Mouse (Mus musculus): ENCODE results near the gene Fzd2. TPM values are rescaled to one million over a fixed set of nuclear protein-coding genes. Genes with fewer than 3 reads are reported as not detected.

Fzd2 gene
- polyA plus RNA-seq, 1 experiment: 2.7 TPM

- DNase-seq: no peak
- H3K27me3 ChIP-seq (ENCODE audit: control insufficient read depth, insufficient read depth, low read length): no peaks in the 10 kb centered on the region
- H3K4me1 ChIP-seq (ENCODE audit: control insufficient read depth, insufficient read depth, low read length): peaks cover 4% of the 10 kb centered on the region; the same call in 1 of the 2 replicates
- 27% methylated on average over 9 of the region's 9 CpGs for WGBS
- H3K27ac ChIP-seq (ENCODE audit: insufficient read depth, low read length): no peak overlapping the region
- H3K4me3 ChIP-seq (replicated peaks; ENCODE audit: insufficient read depth, low read depth, low read length): no peak overlapping the region
- TF ChIP-seq CTCF (IDR thresholded peaks at IDR 0.05; ENCODE audit: borderline replicate concordance, insufficient read depth, low read depth, low read length) (no peak), POLR2A (IDR thresholded peaks at IDR 0.05; ENCODE audit: borderline replicate concordance, insufficient read depth, low read length) (no peak)
These were observed 24.3 kb downstream of the Fzd2 start for GRCm38 (mm10) chr11:102628529-102628928.

GRCm38 (mm10) chr11:102629375-102629774 lies 25.2 kb downstream of the Fzd2 start:
- Histone ChIP-seq H3K4me3 (replicated peaks; ENCODE audit: insufficient read depth, low read depth, low read length) (no peak overlapping the region), H3K4me1 (ENCODE audit: control insufficient read depth, insufficient read depth, low read length) (peaks cover 4% of the 10 kb centered on the region; the same call in 1 of the 2 replicates), H3K27me3 (ENCODE audit: control insufficient read depth, insufficient read depth, low read length) (no peaks in the 10 kb centered on the region), H3K27ac (ENCODE audit: insufficient read depth, low read length) (no peak overlapping the region)
- 83% methylated on average over 8 of the region's 8 CpGs for WGBS
- no peak for DNase-seq
- TF ChIP-seq CTCF (IDR thresholded peaks at IDR 0.05; ENCODE audit: borderline replicate concordance, insufficient read depth, low read depth, low read length) (no peak), POLR2A (IDR thresholded peaks at IDR 0.05; ENCODE audit: borderline replicate concordance, insufficient read depth, low read length) (no peak)

- 46% methylated on average over 7 of the region's 7 CpGs for WGBS
- no peaks in the 10 kb centered on the region for H3K4me1 ChIP-seq (ENCODE audit: control insufficient read depth, insufficient read depth, low read length)
- TF ChIP-seq POLR2A (IDR thresholded peaks at IDR 0.05; ENCODE audit: borderline replicate concordance, insufficient read depth, low read length) (no peak), CTCF (IDR thresholded peaks at IDR 0.05; ENCODE audit: borderline replicate concordance, insufficient read depth, low read depth, low read length) (no peak)
- no peaks in the 10 kb centered on the region for H3K27me3 ChIP-seq (ENCODE audit: control insufficient read depth, insufficient read depth, low read length)
- no peak overlapping the region for H3K4me3 ChIP-seq (replicated peaks; ENCODE audit: insufficient read depth, low read depth, low read length)
- H3K27ac ChIP-seq (ENCODE audit: insufficient read depth, low read length): no peak overlapping the region
- no peak for DNase-seq
These were observed 26.5 kb downstream of the Fzd2 start for GRCm38 (mm10) chr11:102630731-102631130.

GRCm38 (mm10) chr11:102631203-102631602 lies 27.0 kb downstream of the Fzd2 start:
- DNase-seq: no peak
- no peaks in the 10 kb centered on the region for H3K4me1 ChIP-seq (ENCODE audit: control insufficient read depth, insufficient read depth, low read length)
- no peak overlapping the region for H3K27ac ChIP-seq (ENCODE audit: insufficient read depth, low read length)
- H3K4me3 ChIP-seq (replicated peaks; ENCODE audit: insufficient read depth, low read depth, low read length): no peak overlapping the region
- no peaks in the 10 kb centered on the region for H3K27me3 ChIP-seq (ENCODE audit: control insufficient read depth, insufficient read depth, low read length)
- no peak for TF ChIP-seq CTCF (IDR thresholded peaks at IDR 0.05; ENCODE audit: borderline replicate concordance, insufficient read depth, low read depth, low read length)
- TF ChIP-seq POLR2A (IDR thresholded peaks at IDR 0.05; ENCODE audit: borderline replicate concordance, insufficient read depth, low read length): no peak
- WGBS: 32% methylated on average over 5 of the region's 5 CpGs

GRCm38 (mm10) chr11:102632725-102633124 lies 28.5 kb downstream of the Fzd2 start:
- Histone ChIP-seq H3K27me3 (ENCODE audit: control insufficient read depth, insufficient read depth, low read length) (no peaks in the 10 kb centered on the region), H3K4me1 (ENCODE audit: control insufficient read depth, insufficient read depth, low read length) (no peaks in the 10 kb centered on the region), H3K27ac (ENCODE audit: insufficient read depth, low read length) (no peak overlapping the region), H3K4me3 (replicated peaks; ENCODE audit: insufficient read depth, low read depth, low read length) (no peak overlapping the region)
- 31% methylated on average over 12 of the region's 13 CpGs for WGBS
- no peak for TF ChIP-seq CTCF (IDR thresholded peaks at IDR 0.05; ENCODE audit: borderline replicate concordance, insufficient read depth, low read depth, low read length)
- TF ChIP-seq POLR2A (IDR thresholded peaks at IDR 0.05; ENCODE audit: borderline replicate concordance, insufficient read depth, low read length): no peak
- no peak for DNase-seq

- Histone ChIP-seq H3K4me3 (replicated peaks; ENCODE audit: insufficient read depth, low read depth, low read length) (peak overlapping the region; percentile 41), H3K27ac (ENCODE audit: insufficient read depth, low read length) (no peak overlapping the region), H3K4me1 (ENCODE audit: control insufficient read depth, insufficient read depth, low read length) (no peaks in the 10 kb centered on the region), H3K27me3 (ENCODE audit: control insufficient read depth, insufficient read depth, low read length) (no peaks in the 10 kb centered on the region)
- TF ChIP-seq POLR2A (IDR thresholded peaks at IDR 0.05; ENCODE audit: borderline replicate concordance, insufficient read depth, low read length): no peak
- TF ChIP-seq CTCF (IDR thresholded peaks at IDR 0.05; ENCODE audit: borderline replicate concordance, insufficient read depth, low read depth, low read length): no peak
- DNase-seq: no peak
- 29% methylated on average over 9 of the region's 9 CpGs for WGBS
These were observed 29.2 kb downstream of the Fzd2 start for GRCm38 (mm10) chr11:102633379-102633778.

GRCm38 (mm10) chr11:102636887-102637286 lies 32.7 kb downstream of the Fzd2 start:
- no peak overlapping the region for H3K4me3 ChIP-seq (replicated peaks; ENCODE audit: insufficient read depth, low read depth, low read length)
- TF ChIP-seq POLR2A (IDR thresholded peaks at IDR 0.05; ENCODE audit: borderline replicate concordance, insufficient read depth, low read length) (no peak), CTCF (IDR thresholded peaks at IDR 0.05; ENCODE audit: borderline replicate concordance, insufficient read depth, low read depth, low read length) (no peak)
- DNase-seq: no peak
- H3K4me1 ChIP-seq (ENCODE audit: control insufficient read depth, insufficient read depth, low read length): no peaks in the 10 kb centered on the region
- no peak overlapping the region for H3K27ac ChIP-seq (ENCODE audit: insufficient read depth, low read length)
- WGBS: 14% methylated on average over 12 of the region's 12 CpGs
- no peaks in the 10 kb centered on the region; the same call in 1 of the 2 replicates for H3K27me3 ChIP-seq (ENCODE audit: control insufficient read depth, insufficient read depth, low read length)

GRCm38 (mm10) chr11:102643891-102644382 lies 39.7 kb downstream of the Fzd2 start:
- Histone ChIP-seq H3K4me1 (ENCODE audit: control insufficient read depth, insufficient read depth, low read length) (no peaks in the 10 kb centered on the region), H3K4me3 (replicated peaks; ENCODE audit: insufficient read depth, low read depth, low read length) (no peak overlapping the region), H3K27me3 (ENCODE audit: control insufficient read depth, insufficient read depth, low read length) (no peaks in the 10 kb centered on the region; the same call in 1 of the 2 replicates), H3K27ac (ENCODE audit: insufficient read depth, low read length) (no peak overlapping the region)
- WGBS: 78% methylated on average over 10 of the region's 10 CpGs
- DNase-seq: no peak
- TF ChIP-seq CTCF (IDR thresholded peaks at IDR 0.05; ENCODE audit: borderline replicate concordance, insufficient read depth, low read depth, low read length) (no peak), POLR2A (IDR thresholded peaks at IDR 0.05; ENCODE audit: borderline replicate concordance, insufficient read depth, low read length) (no peak)
